Mouse (Mus musculus): ENCODE results near the gene Tusc2.

The Tusc2 gene

DNA sequence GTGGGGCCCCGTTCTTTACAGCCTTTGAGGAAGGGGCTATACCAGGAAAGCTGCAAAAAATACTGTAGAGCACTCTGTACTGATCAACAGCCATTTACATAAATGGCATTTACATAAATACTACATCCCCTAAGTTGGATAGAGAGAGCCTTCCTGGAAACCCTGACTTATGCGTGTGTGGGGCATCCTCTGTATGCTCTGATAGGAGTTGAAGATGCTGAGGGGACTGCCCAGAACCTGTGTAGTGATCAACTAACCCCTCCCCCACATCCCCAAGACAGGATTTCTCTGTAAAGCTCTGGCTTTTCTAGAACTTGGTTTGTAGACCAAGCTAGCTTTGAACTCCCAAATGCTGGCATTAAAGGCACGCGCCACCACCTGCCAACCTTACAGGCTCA, 46.4 kb downstream of the Tusc2 start:
- DNase-seq (ENCODE audit: low spot score in 2 of 2), result no peak

- DNase-seq (ENCODE audit: low spot score in 2 of 2), result no peak
Measured at GRCm38 (mm10) chr9:107611456-107612190, 48.6 kb downstream of the Tusc2 start.

- DNase-seq (ENCODE audit: low spot score in 2 of 2), result peak; percentile 95 to 99
Measured at GRCm38 (mm10) chr9:107612191-107612944, 49.3 kb downstream of the Tusc2 start.

- DNase-seq (ENCODE audit: low spot score in 2 of 2), result no peak
Measured at GRCm38 (mm10) chr9:107612945-107613569, 50.0 kb downstream of the Tusc2 start.

DNA sequence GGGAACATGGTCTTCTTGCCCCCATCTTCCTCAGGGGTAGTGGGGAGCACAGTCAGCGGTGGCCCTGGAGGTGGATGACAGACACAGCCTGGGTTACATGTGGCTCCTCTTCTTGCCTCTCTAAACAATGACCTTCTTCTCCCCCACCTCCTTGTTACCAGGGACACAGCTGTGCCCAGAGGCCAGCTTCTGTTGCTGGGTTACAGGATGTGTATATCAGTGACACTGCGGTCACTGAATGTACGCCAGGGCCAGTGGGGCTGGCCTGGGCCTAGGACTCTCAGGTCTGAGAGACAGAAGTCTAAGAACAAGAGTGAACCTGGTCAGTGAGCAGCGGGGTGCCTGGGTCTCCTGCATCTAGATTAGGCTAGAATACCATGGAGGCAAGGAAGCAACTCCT, 52.0 kb downstream of the Tusc2 start:
- no peak for DNase-seq (ENCODE audit: low spot score in 2 of 2)
